Mouse (Mus musculus) liver (tissue): ENCODE data around the gene Gsk3a.
A peak's percentile ranks its signal among the peaks of the same experiment; 100 is the strongest.
"Not testable (repeated sequence)": the region's sequence is repeated elsewhere in the genome, so short reads cannot be mapped to it uniquely, and the experiment has no call there.

Experiments used
- DNase-seq: peaks from one replicate; pipeline ENCODE4 v3.0.0-alpha.2; 2020; ENCODE audit warnings: mixed read lengths

The Gsk3a gene

DNA sequence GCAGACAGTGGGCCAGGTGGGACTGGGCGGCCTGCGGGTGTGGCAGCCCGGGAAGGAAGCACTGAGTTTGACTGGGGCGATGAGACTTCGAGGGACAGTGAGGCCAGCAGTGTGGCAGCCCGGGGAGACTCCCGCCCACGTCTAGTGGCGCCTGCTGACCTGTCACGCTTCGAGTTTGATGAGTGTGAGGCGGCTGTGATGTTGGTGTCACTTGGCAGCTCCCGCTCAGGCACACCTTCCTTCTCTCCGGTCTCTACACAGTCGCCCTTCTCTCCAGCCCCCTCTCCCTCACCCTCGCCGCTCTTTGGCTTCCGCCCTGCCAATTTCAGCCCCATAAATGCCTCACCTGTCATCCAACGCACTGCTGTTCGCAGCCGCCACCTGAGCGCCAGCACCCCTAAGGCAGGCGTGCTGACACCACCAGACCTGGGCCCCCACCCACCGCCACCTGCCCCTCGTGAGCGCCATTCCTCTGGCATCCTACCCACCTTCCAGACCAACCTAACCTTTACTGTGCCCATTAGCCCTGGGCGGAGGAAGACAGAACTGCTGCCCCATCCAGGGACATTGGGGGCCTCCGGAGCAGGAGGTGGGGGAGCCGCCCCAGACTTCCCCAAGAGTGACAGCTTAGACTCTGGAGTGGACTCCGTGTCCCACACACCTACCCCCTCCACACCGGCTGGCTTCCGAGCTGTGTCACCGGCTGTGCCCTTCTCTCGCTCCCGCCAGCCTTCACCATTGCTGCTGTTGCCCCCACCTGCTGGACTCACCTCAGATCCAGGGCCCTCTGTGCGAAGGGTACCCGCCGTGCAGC, 35.0 kb upstream of the Gsk3a start:
- no peak for DNase-seq

DNA sequence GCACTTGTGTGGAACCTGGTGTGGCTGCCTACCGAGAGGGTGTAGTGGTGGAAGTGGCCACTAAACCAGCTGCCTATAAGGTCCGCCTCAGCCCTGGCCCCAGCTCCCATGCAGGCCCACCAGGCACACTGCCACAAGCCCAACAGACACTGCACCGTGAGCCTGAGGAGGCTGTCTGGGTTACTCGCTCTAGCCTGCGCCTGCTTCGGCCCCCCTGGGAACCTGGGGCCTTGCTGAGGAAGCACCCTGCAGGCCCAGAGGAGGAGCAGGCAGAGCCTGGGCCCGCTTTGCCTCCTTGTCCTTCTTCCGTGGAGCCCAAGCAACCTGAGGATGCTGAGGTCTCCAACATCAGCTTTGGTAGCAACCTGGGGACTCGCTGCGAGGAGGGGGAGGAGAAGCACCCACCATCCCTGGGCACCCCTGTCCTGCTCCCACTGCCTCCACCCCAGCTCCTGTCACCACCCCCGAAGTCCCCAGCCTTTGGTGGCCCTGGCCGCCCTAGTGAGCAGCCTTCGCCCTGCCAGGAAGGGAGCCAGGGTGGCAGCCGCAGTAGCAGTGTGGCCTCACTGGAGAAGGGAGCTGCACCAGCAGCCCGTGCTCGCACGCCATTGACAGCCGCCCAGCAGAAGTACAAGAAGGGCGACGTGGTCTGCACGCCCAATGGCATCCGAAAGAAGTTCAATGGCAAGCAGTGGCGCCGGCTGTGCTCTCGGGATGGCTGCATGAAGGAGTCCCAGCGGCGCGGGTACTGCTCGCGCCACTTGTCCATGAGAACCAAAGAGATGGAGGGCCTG, 34.2 kb upstream of the Gsk3a start:
- no peak for DNase-seq

DNA sequence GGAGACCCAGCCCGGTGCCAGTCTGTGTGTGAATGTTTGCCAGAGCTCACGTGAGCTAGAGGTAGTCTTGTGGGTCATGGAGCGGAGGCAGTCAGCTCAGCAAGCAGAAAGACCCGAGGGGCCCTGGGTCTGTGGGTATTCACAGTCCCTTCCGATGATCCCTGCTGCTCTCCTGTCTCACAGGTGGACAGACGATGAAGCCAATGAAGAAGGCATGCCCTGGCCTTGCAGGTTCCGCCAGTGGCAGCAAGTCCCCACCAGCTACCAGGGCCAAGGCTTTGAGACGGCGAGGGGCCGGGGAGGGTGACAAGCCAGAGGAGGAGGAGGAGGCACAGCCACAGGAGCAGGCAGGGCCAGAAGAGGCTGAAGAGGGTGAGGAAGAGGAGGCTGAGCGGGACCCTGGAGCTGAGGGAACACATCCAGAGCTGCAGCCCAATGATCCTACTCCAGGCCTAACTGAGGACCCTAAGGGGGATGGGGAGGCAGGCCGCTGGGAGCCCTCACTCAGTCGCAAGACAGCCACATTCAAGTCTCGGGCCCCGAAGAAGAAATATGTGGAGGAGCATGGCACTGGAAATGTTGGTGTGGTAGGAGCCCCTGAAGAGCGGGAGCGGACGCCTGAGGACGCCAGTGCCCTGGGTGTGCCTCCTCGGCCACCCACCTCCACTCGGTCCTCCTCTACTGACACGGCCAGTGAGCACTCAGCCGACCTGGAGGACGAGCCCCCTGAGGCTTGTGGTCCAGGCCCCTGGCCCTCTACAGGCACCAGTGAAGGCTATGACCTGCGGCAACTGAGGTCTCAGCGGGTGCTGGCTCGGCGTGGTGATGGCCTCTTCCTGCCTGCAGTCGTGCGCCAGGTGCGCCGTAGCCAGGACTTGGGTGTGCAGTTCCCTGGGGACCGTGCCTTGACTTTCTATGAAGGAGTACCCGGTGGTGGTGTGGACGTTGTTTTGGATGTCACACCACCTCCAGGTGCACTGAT, 33.3 kb upstream of the Gsk3a start:
- DNase-seq, result no peak

DNA sequence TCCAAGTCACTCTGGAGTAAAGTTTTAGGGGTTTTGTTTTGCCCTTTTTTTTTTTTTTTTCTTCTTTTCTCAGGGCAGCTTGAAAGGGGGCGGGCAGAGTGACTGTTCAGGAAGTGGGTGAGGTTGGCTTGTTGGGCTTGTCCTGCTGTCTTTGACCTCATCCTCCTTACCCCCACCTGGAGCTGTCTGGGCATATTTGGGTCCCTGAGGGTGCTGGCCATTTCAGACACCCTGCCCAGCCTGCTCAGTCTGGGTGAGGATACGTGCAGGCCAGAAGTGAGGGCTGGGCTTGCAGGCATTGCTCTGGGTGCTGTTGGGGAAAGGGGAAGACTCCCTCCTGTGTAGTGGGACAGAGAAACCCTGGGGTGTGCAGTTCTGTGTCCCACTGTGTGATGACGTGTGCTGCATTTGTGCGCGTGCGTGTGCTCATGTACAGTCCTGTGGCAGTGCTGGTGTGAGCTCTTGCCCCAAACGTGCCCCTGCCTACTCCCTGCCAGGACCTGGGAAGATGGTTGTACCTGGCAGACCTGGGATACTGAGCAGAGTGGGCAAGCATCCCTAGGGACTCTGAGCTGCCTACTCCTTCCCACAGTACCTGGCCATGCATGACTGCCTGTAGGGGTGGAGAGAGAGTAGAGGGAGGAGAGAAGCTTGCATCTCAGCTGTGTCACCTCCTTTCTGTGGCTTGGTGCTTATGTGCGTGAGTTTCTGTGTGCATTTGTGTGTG, 32.1 kb upstream of the Gsk3a start:
- DNase-seq, result no peak

DNA sequence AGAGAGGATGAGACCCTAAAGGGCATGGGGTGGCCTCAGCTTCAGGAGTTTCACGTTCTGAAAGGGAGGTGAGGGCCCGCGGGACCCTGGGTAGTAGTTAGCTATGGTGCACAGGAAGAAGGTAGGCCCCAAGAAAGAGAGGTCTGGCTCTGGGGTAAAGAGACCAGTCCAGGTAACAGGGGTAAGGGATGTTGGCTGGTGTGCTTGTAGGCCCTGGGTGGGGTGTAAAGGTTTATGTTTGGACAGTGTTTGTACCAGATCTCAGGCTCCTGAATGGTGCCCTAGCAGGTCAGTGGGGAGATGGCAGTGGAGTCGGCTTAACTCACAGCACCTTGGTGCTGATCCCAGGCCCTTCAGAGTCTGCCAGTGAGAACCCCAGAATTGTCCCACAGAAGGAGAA, 31.4 kb upstream of the Gsk3a start:
- peak; percentile 13 for DNase-seq

DNA sequence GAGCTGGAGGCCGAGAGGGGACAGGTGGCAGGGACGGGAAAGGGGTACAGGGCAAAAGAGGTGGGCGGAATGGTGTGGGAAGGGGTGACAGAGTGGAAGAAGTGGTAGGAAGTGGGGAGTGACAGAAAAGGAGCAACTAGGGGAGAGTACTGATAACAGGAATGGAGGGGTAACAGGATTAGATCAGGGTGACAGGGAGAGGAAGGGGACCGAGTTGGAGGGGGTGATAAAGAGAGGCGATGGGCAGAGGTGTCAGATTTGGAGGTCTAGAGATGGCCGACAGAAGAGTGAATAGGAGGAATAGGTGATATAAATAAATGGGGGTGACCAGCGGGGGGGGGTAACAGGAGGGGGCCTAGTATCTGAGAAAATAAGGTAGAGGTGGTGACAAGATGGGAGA, 30.9 kb upstream of the Gsk3a start:
- DNase-seq, result no peak

DNA sequence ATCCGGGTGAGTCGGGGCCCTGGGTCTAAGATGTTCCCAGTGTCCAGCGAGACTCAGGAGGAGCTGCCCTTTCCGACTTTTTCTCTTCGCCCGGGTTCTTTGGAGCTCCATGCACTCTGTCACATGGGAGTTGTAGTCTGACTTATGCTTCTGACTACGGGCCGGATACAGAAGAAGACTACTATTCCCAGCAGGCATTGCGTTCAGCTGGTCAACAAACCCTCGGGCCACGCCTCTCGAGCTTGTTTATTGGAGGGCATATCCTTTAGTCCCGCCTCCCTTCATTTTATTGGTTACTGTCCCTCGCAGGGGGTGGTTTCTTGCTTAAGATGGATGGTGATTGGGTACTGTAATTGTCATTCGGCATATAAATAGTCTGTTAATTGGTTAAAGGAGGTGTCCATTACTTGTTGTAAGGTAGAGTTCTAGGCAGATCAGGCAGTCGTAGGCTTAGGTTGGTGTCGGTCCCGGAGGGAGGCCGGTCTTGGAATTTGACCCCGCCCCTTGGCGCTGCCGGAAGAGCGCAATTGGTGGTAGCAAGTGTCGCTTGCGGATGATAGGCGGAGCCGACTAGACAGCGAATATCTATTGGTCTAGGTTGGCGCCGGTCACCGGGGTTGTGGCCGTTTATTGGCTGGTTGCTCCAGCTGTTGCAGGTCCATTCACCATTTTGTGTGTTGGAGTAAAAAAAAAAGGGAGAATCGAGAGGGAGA, 30.3 kb upstream of the Gsk3a start:
- peak; percentile 99 for DNase-seq

DNA sequence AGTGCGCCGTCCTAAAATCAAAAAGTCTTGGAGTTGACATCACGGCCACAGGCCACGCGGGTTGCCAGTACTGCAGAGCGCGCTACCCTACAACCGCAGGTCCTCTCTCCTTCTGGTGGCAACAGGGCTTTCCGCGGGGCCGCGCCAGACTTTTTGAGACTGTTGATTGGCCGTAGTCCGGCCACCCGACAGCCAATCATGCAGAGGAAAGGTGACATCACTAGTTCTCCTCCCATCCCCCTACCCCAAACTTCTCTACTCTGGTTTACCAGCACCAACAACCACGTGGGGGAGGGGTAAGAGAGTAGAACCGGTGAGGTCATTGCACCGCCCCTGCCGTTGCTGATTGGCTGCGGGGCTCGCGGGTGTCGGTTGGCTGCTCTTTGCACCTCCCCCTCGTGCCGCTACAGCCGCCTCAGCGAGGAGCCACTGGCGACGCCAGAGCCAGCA, 29.7 kb upstream of the Gsk3a start, which contains the start of gene Cic:
TSS of gene Cic (plus strand) at position 404 of the 450 bp plus-strand sequence.
- peak; percentile 96 for DNase-seq

DNA sequence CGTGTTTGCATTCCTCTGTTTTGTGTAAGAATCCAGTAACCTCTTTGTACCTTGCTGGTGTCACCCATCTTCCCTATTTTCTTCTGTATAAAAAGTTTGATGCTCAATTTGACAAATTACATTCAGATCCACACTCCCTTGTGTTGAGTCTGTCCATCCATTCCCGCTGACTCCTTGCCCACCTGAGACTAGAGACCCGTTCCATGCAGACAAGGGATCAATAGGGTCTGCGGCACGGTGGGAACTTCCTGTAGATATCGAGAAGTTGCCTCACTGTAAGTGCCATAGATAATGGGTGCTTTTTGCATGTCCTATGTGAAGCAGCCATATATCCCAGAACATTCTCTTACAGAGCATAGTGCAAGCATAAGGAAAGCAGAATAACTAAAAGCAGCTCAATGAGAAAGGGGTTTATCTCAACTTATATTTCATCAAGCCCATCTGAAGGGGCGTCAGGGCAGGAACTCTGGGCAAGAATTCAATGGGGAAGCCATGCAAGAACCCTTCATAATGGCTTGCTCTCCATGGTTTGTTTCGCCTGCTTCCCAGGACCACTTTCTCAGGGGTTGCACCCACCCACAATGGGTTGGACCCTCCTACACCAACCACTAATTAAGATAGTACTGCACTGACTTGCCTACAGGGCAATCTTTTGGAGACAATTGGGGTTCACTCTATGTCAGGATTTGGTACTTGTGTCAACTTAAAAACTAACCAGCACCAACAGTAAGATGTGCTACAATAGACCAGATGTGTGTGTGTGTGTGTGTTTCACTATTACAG, 28.7 kb upstream of the Gsk3a start:
- no peak for DNase-seq

DNA sequence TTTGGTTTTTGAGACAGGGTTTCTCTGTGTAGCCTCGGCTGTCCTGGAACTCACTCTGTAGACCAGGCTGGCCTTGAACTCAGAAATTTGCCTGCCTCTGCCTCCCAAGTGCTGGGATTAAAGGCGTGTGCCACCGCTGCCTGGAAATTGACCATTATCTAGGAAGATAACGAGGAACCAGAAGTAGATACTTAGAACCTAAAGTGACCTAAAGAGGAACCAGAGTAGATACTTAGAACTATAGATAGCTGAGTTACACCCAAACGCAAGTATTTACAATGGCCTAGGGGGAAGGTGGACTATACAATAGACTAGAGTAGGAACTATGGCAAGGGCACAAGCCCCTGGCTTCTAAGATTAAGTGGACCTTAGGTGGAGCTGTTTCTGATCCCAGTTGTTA, 28.1 kb upstream of the Gsk3a start:
- DNase-seq, result not testable (repeated sequence)

DNA sequence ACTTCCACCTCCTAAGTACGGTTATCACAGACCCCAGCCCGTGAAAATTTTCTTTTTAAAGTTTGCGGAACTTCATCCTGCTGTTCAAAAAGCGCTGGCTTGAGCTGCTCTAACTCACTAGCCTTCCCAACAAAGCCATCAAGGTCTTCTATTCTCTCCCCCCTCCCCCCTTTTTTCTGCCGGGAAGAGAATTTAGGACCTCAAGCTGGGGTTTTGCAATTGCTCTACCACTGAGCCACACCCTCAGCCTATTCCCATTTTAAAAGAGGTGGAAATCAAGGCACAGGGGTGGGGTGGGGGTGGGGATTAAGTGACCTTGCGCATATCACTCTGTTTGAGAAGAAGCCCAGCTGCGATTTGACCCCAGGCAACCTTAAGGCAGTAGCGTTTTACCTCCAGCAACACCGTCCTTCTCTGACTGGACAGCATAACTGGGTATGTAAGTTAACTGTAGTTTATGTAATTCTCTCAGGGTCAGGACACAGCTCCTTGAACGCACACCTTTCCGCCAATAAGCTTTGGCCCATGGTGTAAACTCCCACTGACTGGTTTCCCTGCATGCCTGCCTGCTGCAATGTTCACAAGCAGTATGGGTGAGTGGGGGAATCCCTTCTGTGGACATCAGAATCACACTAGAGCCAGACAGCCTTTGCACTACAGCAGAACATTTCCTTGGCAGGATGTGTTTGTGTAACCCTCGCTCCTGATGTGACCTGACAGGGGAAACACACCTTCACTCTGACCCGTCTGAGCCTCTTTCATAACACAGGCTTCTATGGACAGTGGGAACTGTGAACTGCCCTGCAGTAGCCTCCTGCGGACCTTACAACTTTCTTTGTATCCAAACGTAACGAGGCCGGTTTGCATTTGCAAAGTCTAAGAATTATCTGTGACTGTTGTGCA, 26.6 kb upstream of the Gsk3a start:
- DNase-seq, result no peak

DNA sequence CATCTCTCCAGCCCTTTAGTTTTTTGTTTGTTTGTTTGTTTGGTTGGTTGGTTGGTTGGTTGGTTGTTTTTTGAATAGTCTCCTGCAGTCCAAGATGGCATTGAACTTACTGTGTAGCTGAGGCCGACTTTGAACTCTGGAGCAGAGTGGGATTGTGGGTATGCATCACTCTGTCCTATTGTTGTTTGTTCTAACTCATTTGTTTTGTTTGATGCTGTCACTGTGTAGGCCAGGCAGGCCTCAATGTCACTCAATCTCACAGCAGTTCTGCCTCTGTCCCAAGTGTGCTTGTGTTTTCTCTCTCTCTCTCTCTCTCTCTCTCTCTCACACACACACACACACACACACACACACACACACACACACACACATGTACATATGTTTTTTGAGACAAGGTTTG, 24.2 kb upstream of the Gsk3a start:
- DNase-seq, result no peak

DNA sequence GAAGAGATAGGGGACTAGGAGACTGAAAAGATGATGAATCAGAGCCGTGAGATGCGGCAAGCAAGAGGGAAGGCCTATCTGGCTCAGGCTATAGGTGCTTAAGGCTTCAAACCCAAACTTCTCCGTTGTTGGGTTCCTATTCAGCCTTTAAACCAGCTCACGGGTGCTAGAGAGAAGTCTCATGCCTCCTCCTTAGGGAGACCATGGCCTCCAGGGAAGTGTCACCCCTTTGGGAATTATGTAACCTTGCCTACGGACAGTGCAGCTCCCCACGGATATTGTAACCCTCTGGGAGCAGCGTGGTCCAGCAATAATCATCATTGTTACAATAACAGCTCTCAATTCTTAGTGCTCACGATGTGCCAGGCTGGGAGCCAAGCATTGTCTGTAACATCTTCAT, 14.2 kb upstream of the Gsk3a start:
- no peak for DNase-seq

DNA sequence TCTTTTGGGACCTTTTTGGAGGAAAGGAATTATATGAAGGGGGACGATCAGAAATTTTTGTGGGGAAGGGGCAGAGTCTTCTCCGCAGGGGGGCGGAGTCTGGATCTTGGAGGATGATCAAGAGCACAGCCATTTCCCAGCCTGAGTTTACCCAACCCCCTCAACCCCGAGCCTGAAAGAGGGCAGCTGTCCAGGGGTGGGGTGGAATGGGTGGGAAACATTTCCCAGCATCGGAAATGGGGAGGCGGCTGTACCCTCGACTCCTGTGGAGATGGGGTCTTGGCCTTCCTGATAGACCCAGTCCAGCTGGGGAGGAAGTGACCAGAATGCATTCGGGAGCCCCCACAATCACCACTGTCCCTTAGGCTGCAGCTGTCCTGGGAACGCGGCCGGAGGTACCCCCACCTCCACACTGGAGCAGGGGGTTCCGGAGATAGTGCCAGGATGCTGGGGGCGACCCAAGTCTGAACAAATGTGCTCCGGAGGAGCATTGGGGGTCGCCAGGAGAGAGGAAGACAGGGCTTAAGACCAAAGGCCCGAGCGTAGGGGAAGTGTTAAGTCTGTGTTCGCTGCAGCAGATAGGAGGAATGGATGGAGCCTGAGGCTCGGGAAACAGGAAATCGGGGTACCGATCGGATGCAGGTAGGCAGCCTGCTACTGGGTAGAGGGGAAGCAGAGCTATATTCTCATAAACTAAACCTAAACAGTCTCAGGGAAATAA, 13.6 kb upstream of the Gsk3a start:
- DNase-seq, result peak; percentile 61

DNA sequence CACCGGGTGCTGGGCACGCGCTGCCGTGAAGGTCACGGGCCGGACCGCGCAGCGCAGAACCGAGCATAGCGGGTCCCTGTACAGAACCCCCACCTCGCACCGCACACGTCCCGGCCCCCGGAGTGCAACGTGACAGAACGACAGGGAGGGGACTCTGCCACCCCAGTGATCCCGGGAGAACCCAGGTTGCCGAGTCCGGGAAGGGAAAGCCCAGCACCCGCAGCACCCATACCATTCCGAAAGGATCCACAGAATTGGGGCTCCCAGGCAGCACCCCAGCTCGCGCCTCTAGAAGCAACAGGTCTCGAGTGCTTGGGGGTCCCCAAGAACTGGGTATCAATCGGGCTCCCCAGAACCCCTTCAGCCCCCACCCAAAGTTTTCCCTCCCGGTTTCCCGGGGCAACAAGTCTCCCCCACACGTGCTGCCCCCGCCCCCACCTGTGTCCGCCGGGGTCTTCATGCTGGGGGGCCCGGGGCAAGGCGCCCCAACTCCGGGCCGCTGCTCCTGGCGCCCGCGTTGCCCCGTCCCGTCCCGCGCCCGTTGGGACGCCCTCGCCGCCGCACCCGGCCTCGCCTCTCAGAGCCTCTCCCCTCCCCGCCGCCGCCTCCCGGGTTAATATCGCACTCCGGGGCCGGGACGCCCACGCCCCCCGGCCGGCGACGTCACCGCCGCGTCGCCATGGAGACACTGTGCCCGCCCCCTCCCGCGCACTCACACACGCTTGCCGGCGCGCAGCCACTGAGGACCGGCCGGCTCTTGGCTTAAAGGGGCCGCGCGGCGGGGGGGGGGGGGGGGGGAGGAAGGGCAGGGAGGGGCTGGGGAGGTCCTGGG, 12.7 kb upstream of the Gsk3a start, which contains the start of gene Erf:
TSS of gene Erf (minus strand) at position 621 of the 832 bp plus-strand sequence.
- peak; percentile 96 for DNase-seq

DNA sequence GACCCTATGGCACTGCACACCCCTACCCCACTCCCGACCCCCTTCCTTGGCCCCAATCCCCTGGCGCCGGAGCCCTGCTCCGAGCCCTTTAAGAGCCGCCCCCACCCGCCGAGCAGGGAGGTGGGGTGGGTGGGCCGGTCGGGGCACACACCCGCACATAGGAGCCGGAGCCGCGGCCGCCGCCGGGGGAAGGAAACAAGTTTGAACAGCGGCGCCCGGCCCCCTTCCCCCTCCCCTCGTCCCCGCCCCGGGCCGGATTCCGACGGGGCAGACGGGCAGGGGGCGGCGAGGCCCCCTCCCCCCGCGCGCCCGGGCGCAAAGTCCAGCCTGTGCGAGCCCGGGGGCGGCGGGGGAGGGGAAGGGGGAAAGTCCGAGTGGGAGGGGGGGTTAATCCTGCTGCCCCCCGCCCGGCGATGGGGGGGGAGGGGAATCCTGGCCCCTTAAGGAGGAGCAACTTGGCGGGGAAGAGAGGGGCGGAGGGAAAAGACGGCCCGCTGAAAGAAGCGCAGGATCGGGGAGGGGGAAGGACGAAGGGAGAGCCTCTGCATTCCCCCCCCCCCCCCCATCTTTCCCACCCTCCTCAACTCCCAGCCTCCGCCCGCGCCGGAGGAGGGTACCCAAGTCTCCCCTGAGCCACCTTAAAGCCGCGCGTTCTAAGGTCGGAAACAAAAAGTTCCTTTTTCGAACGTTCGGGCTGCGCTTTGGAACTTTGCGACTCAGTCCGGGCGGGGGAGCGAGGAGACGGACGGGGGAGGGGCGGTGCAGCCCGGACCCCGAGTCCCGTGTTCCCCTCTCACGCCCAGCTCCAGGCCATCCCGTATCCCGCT, 11.9 kb upstream of the Gsk3a start:
- peak; percentile 81 for DNase-seq

DNA sequence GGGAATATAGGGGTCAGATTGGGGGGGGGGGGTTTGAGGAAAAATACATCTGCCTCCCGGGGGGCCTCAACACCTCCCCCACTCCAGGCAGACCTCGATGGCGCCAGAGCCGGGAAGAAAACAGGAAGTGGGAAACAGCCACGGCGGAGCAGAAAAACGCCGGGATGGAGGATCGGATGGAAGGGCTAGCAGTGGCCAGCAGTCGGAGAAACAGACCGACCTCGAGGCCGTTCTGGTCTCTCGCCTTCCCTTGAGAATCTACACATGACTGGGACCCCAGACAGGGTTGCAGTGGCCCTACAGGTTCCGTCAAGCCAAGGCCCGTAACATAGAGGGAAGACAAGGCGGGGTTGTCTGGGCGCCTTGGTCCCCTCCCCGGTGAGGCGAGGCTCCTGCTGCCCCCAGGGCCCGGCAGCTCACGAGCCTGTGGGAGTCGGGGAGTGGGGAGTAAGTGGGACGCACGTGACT, 11.2 kb upstream of the Gsk3a start:
- no peak for DNase-seq
